Mouse (Mus musculus): Measurements from ENCODE around the gene Erg28. TPM values are rescaled to one million over a fixed set of nuclear protein-coding genes. Genes with fewer than 3 reads are reported as not detected.

The Erg28 gene
- polyA plus RNA-seq, 1 experiment from 2014 or later: 154 TPM

DNA sequence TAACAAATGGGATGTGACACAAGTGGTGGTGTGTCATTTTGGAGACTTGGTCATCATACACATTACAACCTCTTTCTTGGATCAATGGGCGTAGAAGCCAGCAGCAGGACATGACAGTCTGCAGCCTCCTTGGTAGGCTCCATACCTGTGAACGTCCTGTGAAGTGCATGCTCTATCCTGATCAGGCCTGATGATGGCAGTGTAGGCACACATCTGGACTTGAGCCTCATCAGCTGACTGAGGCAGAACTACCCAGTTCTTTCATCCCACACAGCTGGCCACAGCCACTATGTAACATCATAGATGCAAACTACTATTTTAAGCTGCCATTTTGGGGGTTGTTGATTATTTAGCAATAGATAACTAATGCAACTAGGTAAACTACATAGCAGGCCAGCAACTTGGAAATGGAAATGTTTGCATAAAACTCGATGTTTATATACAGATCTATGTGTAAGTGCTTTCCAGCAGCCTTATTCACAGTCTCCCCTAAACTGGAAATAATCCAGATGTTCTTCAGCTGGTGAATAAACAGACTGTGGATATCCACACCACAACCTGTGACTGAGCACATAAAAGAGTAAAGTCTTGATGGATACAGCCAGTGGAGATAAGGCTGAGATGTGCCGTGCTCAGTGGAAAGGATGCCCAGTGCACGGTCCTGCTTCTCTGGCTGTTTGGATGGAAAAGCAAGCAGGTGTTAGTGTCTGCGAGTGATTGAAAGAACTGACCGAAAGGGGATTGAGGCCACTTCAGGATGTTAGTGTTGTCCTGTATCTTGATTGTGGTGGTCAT lies 24.0 kb upstream of the Erg28 start:
- Histone ChIP-seq H3K4me1 (replicated peaks) (no peaks in the 10 kb centered on the region), H3K27me3 (replicated peaks) (no peaks in the 10 kb centered on the region), H3K36me3 (no peaks in the 10 kb centered on the region), H3K27ac (no peak overlapping the region), H3K4me3 (replicated peaks) (no peak overlapping the region), H3K4me2 (replicated peaks) (no peak overlapping the region), H3K9ac (no peak overlapping the region), H3K9me3 (no peaks in the 10 kb centered on the region)
- ATAC-seq: peak; percentile 84
- 63% methylated on average over 7 of the region's 7 CpGs for WGBS

- ATAC-seq: no peak
- no peaks in the 10 kb centered on the region for H3K4me1 ChIP-seq (replicated peaks)
- H3K27me3 ChIP-seq (replicated peaks): no peaks in the 10 kb centered on the region
- no peaks in the 10 kb centered on the region for H3K9me3 ChIP-seq
- H3K9ac ChIP-seq: no peak overlapping the region
- no peaks in the 10 kb centered on the region for H3K36me3 ChIP-seq
- no peak overlapping the region for H3K4me2 ChIP-seq (replicated peaks)
- 90% methylated on average over 12 of the region's 12 CpGs for WGBS
- H3K4me3 ChIP-seq (replicated peaks): no peak overlapping the region
- no peak overlapping the region for H3K27ac ChIP-seq
Observed at GRCm38 (mm10) chr12:85839371-85840000, 15.1 kb upstream of the Erg28 start.

DNA sequence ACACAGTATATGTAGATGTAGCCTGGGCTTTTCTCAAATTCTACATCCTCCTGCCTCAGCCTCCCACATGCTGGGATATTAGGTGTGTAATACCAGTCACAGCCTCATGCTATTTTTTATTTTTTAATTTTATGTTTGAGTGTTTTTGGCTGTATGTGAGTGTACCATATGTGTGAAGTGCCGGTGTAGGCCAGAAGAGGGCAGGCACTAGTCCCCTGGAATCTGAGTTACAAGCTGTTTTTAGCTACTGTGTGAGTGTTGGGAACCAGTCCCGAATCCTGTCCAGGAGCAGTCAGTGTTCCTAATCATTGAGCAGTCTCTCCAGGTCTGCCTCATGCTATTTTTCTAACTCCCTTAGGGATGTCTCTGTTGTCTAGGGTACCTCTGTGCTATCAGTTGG lies 13.4 kb upstream of the Erg28 start:
- no peak overlapping the region for H3K4me2 ChIP-seq (replicated peaks)
- no peaks in the 10 kb centered on the region for H3K36me3 ChIP-seq
- 98% methylated on average over 2 of the region's 2 CpGs for WGBS
- no peak overlapping the region for H3K9ac ChIP-seq
- ATAC-seq: no peak
- H3K27ac ChIP-seq: no peak overlapping the region
- H3K4me1 ChIP-seq (replicated peaks): no peaks in the 10 kb centered on the region
- H3K9me3 ChIP-seq: no peaks in the 10 kb centered on the region
- no peak overlapping the region for H3K4me3 ChIP-seq (replicated peaks)
- no peaks in the 10 kb centered on the region for H3K27me3 ChIP-seq (replicated peaks)

GRCm38 (mm10) chr12:85834543-85834942 lies 10.2 kb upstream of the Erg28 start:
- no peak overlapping the region for H3K27ac ChIP-seq
- H3K36me3 ChIP-seq: no peaks in the 10 kb centered on the region; the same call in 1 of the 2 replicates
- H3K27me3 ChIP-seq (replicated peaks): no peaks in the 10 kb centered on the region
- no peak for ATAC-seq
- H3K4me3 ChIP-seq (replicated peaks): no peak overlapping the region
- H3K4me1 ChIP-seq (replicated peaks): no peaks in the 10 kb centered on the region
- WGBS: 94% methylated on average over 2 of the region's 2 CpGs
- no peak overlapping the region for H3K4me2 ChIP-seq (replicated peaks)
- H3K9me3 ChIP-seq: no peaks in the 10 kb centered on the region
- H3K9ac ChIP-seq: no peak overlapping the region

DNA sequence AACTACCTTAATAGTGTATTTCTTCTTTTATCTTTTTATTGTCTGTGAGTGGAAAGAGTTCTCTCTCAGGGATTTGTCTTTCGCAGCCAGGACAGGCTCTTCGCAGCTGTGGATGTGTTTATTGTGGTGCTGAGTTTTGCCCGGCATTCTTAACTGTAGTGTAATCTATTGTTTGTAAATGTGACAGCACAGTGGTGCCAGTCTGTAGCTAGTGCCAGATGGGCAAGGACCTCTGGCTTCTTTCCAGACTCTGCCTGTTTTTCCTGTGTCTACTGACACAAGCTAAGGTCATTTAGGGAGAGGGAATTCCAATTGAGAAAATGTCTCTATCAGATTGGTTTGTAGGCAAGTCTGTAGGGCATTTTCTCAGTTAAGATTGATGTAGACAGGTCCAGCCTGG lies 6.3 kb upstream of the Erg28 start:
- WGBS: 79% methylated on average over 3 of the region's 3 CpGs
- no peak overlapping the region for H3K4me2 ChIP-seq (replicated peaks)
- H3K4me3 ChIP-seq (replicated peaks): no peak overlapping the region
- no peak for ATAC-seq
- H3K27ac ChIP-seq: no peak overlapping the region
- H3K4me1 ChIP-seq (replicated peaks): no peaks in the 10 kb centered on the region
- H3K27me3 ChIP-seq (replicated peaks): no peaks in the 10 kb centered on the region
- no peak overlapping the region for H3K9ac ChIP-seq
- no peaks in the 10 kb centered on the region for H3K9me3 ChIP-seq
- H3K36me3 ChIP-seq: no peaks in the 10 kb centered on the region; the same call in 1 of the 2 replicates

DNA sequence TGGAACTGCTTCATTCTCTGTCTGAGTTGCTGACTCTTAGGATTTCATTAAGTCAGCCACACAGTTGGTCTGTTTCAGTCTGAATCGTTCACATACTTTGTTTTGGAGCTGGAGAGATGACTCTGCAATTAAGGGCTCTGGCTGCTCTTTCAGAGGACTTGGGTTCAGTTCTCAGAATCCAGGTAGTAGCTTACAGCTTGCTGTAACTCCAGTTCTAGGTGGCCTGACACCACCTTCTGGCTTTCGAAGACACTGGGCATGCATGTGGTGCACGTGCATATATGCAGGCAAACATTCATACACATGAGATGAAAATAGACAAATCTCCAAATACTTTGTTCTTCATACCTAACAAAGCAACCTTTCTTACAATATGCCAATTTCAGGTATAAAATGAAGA lies 5.5 kb upstream of the Erg28 start:
- no peaks in the 10 kb centered on the region; the same call in 1 of the 2 replicates for H3K36me3 ChIP-seq
- no peak overlapping the region for H3K4me2 ChIP-seq (replicated peaks)
- H3K4me1 ChIP-seq (replicated peaks): no peaks in the 10 kb centered on the region
- H3K27ac ChIP-seq: no peak overlapping the region
- H3K9ac ChIP-seq: no peak overlapping the region
- H3K4me3 ChIP-seq (replicated peaks): no peak overlapping the region
- 95% methylated on average over 3 of the region's 3 CpGs for WGBS
- H3K27me3 ChIP-seq (replicated peaks): no peaks in the 10 kb centered on the region
- no peak for ATAC-seq
- no peaks in the 10 kb centered on the region for H3K9me3 ChIP-seq

- H3K4me1 ChIP-seq (replicated peaks): peaks cover 1% of the 10 kb centered on the region; the same call in 1 of the 2 replicates
- whole genome bisulfite sequencing: 96% methylated on average over 3 of the region's 3 CpGs
- H3K27ac ChIP-seq: no peak overlapping the region
- H3K27me3 ChIP-seq (replicated peaks): no peaks in the 10 kb centered on the region
- H3K36me3 ChIP-seq: no peaks in the 10 kb centered on the region; the same call in 1 of the 2 replicates
- H3K9ac ChIP-seq: no peak overlapping the region
- no peak overlapping the region for H3K4me2 ChIP-seq (replicated peaks)
- no peaks in the 10 kb centered on the region for H3K9me3 ChIP-seq
- no peak for ATAC-seq
- H3K4me3 ChIP-seq (replicated peaks): no peak overlapping the region
Observed at GRCm38 (mm10) chr12:85828856-85829255, 4.5 kb upstream of the Erg28 start.

DNA sequence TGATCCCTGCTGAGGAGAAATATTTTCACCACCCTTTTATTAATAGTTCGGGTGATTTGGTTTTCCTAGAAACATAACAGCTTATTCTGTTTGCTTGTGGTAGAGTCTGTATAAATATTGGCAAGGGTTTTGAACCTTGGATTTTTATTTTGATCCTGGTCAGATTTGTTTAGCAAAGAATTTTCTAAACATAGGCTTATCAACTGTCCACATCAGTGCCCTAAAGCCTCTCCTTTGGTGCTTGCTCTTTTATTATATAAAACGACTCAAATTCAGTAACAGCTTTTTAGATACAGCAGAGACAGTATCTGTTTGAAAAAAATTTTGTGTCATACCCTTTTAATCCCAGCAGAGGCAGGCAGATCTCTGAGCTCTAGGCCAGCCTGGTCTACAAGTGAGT lies 1.5 kb upstream of the Erg28 start:
- H3K4me1 ChIP-seq (replicated peaks): peaks cover 7% of the 10 kb centered on the region; the same call in 1 of the 2 replicates
- H3K27ac ChIP-seq: no peak overlapping the region
- no peaks in the 10 kb centered on the region for H3K9me3 ChIP-seq
- H3K36me3 ChIP-seq: 0 out of 2 replicates have a peak, but pooled peaks cover 3% of the 10 kb centered on the region
- WGBS: 69% methylated on average over 2 of the region's 2 CpGs
- ATAC-seq: no peak
- no peak overlapping the region for H3K9ac ChIP-seq
- H3K4me2 ChIP-seq (replicated peaks): peak overlapping the region; percentile 82
- H3K4me3 ChIP-seq (replicated peaks): no peak overlapping the region
- H3K27me3 ChIP-seq (replicated peaks): no peaks in the 10 kb centered on the region

DNA sequence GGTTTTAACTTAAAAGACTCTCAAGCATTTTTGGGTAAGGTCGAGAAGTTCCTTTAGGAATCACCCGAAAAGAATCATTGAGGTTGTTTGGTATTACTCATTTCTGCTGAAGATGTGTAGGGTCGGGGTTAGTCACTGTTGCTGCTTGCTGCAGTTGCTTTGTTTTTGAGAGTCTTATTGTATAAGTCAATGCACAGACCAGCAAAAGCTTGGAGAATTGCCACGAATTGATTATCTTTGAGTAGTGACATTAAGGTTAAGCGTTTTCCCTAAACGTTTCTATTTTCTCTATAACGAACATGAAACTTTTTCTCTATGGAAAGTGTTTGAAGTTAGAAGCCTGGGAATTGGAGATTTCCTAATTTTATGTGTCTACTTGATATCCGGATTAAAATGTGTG lies 1.0 kb upstream of the Erg28 start:
- Histone ChIP-seq H3K9ac (peak overlapping the region; percentile 73), H3K9me3 (no peaks in the 10 kb centered on the region), H3K27me3 (replicated peaks) (no peaks in the 10 kb centered on the region), H3K27ac (peak overlapping the region; percentile 99), H3K36me3 (0 out of 2 replicates have a peak, but pooled peaks cover 3% of the 10 kb centered on the region), H3K4me1 (replicated peaks) (peaks cover 7% of the 10 kb centered on the region; the same call in 1 of the 2 replicates), H3K4me3 (replicated peaks) (peak overlapping the region; percentile 88), H3K4me2 (replicated peaks) (peak overlapping the region; percentile 82)
- 11% methylated on average over 8 of the region's 8 CpGs for WGBS
- no peak for ATAC-seq

DNA sequence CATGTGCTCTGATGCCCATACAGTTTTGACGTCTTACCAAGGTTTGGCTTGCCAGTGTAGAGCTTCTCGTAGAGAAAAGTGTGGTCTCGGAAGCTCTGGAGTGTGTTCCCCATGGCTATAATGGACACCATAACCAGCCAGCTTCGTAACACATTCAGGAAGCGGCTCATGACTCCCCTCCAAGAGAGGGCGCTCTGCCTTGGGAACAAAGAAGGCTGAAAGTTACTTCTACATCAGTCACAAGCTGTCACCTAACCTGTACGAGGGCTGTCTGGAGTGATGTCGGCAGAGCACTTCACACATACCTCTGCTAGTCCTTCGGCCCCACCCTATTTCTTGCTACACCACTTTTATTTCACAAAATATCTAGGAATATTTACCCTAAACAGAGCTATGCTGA lies 2.3 kb downstream of the Erg28 start:
- Histone ChIP-seq H3K4me3 (replicated peaks) (no peak overlapping the region), H3K27ac (no peak overlapping the region), H3K4me2 (replicated peaks) (no peak overlapping the region), H3K36me3 (peaks cover 9% of the 10 kb centered on the region; the same call in 1 of the 2 replicates), H3K27me3 (replicated peaks) (no peaks in the 10 kb centered on the region), H3K9me3 (no peaks in the 10 kb centered on the region), H3K4me1 (replicated peaks) (peaks cover 13% of the 10 kb centered on the region; the same call in 1 of the 2 replicates), H3K9ac (no peak overlapping the region)
- no peak for ATAC-seq
- 73% methylated on average over 9 of the region's 9 CpGs for WGBS

GRCm38 (mm10) chr12:85813599-85813998 lies 10.8 kb downstream of the Erg28 start:
- WGBS: 64% methylated on average over 2 of the region's 2 CpGs
- 0 out of 2 replicates have a peak, but pooled peaks cover 16% of the 10 kb centered on the region for H3K36me3 ChIP-seq

DNA sequence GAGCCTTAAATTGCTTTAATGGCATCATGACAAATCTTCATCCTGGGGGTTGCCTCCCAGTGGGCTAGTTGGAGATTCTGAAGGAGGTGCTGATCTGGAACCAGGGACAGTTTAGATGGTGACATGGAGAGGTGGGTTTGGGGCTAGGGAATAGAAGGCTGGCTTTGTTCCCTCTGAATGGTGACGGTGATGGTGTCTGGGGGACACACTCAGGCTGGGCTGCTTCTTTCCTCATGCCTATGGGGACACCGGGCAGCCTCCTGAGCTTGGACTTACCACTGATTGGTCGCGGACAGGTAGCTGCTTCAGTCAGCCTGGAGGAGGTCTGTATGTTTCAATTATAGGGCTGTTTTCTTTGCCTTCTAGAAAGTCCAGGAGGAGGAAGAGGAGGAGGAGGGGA lies 12.7 kb downstream of the Erg28 start:
- WGBS: 95% methylated on average over 4 of the region's 4 CpGs

More at GRCm38 (mm10) chr12:85813599-85813998, 10.8 kb downstream of the Erg28 start:
- ATAC-seq: no peak
- Histone ChIP-seq H3K4me3 (replicated peaks) (no peak overlapping the region), H3K4me2 (replicated peaks) (no peak overlapping the region), H3K4me1 (replicated peaks) (no peaks in the 10 kb centered on the region), H3K9ac (no peak overlapping the region), H3K27me3 (replicated peaks) (no peaks in the 10 kb centered on the region), H3K9me3 (no peaks in the 10 kb centered on the region), H3K27ac (no peak overlapping the region)

More for the DNA sequence above, 12.7 kb downstream of the Erg28 start:
- no peak for ATAC-seq
- no peak overlapping the region for H3K27ac ChIP-seq
- H3K36me3 ChIP-seq: 0 out of 2 replicates have a peak, but pooled peaks cover 16% of the 10 kb centered on the region
- no peak overlapping the region for H3K4me2 ChIP-seq (replicated peaks)
- no peak overlapping the region for H3K4me3 ChIP-seq (replicated peaks)
- no peaks in the 10 kb centered on the region for H3K9me3 ChIP-seq
- no peak overlapping the region for H3K9ac ChIP-seq
- H3K4me1 ChIP-seq (replicated peaks): no peaks in the 10 kb centered on the region
- no peaks in the 10 kb centered on the region for H3K27me3 ChIP-seq (replicated peaks)

All from intestine, embryonic 15.5 days (tissue).